Mouse (Mus musculus): ENCODE data around the gene Hook2.

DNA sequence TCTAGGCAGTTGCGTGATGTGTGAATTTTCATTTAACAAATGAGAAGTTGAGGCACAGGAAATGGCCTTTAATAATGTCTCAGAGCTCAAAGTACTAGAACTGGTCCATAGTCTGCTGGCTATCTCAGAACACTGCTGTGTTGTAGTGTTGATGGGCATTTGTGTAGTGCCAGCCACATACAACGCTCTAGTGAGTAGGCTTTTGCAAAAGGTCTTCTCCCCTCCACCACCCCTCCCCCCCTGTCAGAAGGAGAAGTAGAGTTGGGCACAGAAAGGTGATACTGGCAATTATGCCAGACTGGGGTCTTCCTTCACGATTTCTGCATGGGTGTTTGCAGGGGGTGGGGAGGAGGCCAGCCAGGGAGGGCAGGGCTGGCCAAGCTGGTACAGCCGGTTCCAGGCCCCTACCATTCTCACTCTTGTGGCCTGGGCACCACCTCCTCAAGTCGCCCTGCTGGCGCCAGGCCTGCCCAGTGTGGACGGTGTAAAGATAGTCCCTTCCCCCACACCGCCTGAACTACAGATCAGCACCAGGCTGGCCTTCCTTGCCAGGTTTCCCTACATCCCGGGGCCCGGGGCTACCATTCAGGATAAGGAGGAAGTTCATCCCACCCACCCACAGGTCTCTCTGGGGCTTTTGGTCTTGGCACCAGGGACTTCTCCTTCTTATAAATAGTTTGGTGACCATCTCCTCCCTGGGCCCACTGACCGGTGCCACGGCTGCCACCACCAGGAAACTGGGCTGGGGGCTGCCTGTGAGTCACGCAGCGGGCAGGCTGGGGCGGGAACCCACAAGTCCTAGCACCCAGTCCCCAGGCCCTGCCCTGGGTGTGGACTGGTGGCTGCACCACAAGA lies 8.5 kb upstream of the Hook2 start:
- TF ChIP-seq TAL1 (IDR thresholded peaks at IDR 0.05; ENCODE audit: low read length): no peak
- TF ChIP-seq GATA1 (IDR thresholded peaks at IDR 0.05; ENCODE audit: low read length): no peak

Data from erythroblast, embryonic 14.5 days (primary cell).